Mouse (Mus musculus): ENCODE data around the gene Rabac1. TPM values are rescaled to one million over a fixed set of nuclear protein-coding genes. Genes with fewer than 3 reads are reported as not detected.
A peak's percentile ranks its signal among the peaks of the same experiment; 100 is the strongest.

The Rabac1 gene
- polyA plus RNA-seq, 1 experiment from 2014 or later: 157 TPM

GRCm38 (mm10) chr7:24954450-24954849 lies 18.1 kb downstream of the Rabac1 start:
- 2% methylated on average over 30 of the region's 30 CpGs for WGBS (ENCODE audit: insufficient replicate concordance)
- Histone ChIP-seq H3K27me3 (ENCODE audit: control insufficient read depth, insufficient read depth, low read length) (peaks cover 78% of the 10 kb centered on the region), H3K9ac (ENCODE audit: low read depth, low read length) (no peak overlapping the region), H3K4me2 (peak overlapping the region; percentile 60), H3K9me3 (replicated peaks; ENCODE audit: control insufficient read depth, low read length) (no peaks in the 10 kb centered on the region; the same call in 1 of the 2 replicates), H3K4me3 (ENCODE audit: low read depth, low read length) (peak overlapping the region; percentile 37), H3K4me1 (ENCODE audit: control insufficient read depth, insufficient read depth, low read length) (peaks cover 4% of the 10 kb centered on the region), H3K36me3 (ENCODE audit: control insufficient read depth, insufficient read depth, low read length) (no peaks in the 10 kb centered on the region), H3K27ac (ENCODE audit: low read depth, low read length) (no peak overlapping the region)
- no peak; the same call in 1 of the 2 replicates for ATAC-seq (replicated peaks; ENCODE audit: insufficient number of reproducible peaks, low FRiP score, low TSS enrichment)

- Histone ChIP-seq H3K4me3 (ENCODE audit: low read depth, low read length) (peak overlapping the region; percentile 37), H3K27ac (ENCODE audit: low read depth, low read length) (no peak overlapping the region), H3K4me2 (peak overlapping the region; percentile 60), H3K9ac (ENCODE audit: low read depth, low read length) (no peak overlapping the region), H3K4me1 (ENCODE audit: control insufficient read depth, insufficient read depth, low read length) (peaks cover 4% of the 10 kb centered on the region), H3K9me3 (replicated peaks; ENCODE audit: control insufficient read depth, low read length) (no peaks in the 10 kb centered on the region; the same call in 1 of the 2 replicates), H3K27me3 (ENCODE audit: control insufficient read depth, insufficient read depth, low read length) (peaks cover 83% of the 10 kb centered on the region), H3K36me3 (ENCODE audit: control insufficient read depth, insufficient read depth, low read length) (no peaks in the 10 kb centered on the region)
- ATAC-seq (replicated peaks; ENCODE audit: insufficient number of reproducible peaks, low FRiP score, low TSS enrichment): no peak
- 2% methylated on average over 23 of the region's 24 CpGs for WGBS (ENCODE audit: insufficient replicate concordance)
These were observed 18.6 kb downstream of the Rabac1 start for GRCm38 (mm10) chr7:24953966-24954365.

GRCm38 (mm10) chr7:24949958-24950623 lies 22.5 kb downstream of the Rabac1 start:
- WGBS (ENCODE audit: insufficient replicate concordance): 1% methylated on average over 8 of the region's 8 CpGs
- peak; percentile 26; the same call in 1 of the 2 replicates for ATAC-seq (replicated peaks; ENCODE audit: insufficient number of reproducible peaks, low FRiP score, low TSS enrichment)
- Histone ChIP-seq H3K27me3 (ENCODE audit: control insufficient read depth, insufficient read depth, low read length) (peaks cover 99% of the 10 kb centered on the region), H3K4me3 (ENCODE audit: low read depth, low read length) (no peak overlapping the region), H3K9me3 (replicated peaks; ENCODE audit: control insufficient read depth, low read length) (no peaks in the 10 kb centered on the region), H3K4me2 (no peak overlapping the region), H3K36me3 (ENCODE audit: control insufficient read depth, insufficient read depth, low read length) (no peaks in the 10 kb centered on the region), H3K4me1 (ENCODE audit: control insufficient read depth, insufficient read depth, low read length) (peaks cover 4% of the 10 kb centered on the region), H3K27ac (ENCODE audit: low read depth, low read length) (no peak overlapping the region), H3K9ac (ENCODE audit: low read depth, low read length) (no peak overlapping the region)

DNA sequence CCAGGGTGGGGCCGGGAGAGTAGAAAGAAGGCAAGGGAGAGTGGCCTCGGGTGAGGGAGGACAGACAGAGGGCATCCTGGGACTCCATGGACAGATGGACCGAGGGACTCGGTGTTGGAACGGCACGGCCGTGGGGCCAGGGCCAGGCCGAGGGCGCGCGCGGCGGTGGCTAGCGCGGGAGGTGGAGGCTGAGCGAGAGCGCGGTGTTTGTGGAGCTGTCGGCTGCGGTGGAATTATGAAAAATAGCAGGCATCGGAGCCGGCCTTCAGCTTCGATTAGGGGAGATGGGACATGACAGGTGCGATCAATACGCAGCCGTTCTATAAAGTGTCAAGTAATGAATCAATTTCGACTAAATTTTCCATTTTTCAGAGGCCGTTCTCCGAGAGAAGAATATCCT lies 23.8 kb downstream of the Rabac1 start:
- 6% methylated on average over 29 of the region's 29 CpGs for WGBS (ENCODE audit: insufficient replicate concordance)
- Histone ChIP-seq H3K9me3 (replicated peaks; ENCODE audit: control insufficient read depth, low read length) (no peaks in the 10 kb centered on the region), H3K27me3 (ENCODE audit: control insufficient read depth, insufficient read depth, low read length) (peaks cover 99% of the 10 kb centered on the region)

GRCm38 (mm10) chr7:24947316-24948048 lies 25.1 kb downstream of the Rabac1 start:
- Histone ChIP-seq H3K4me1 (ENCODE audit: control insufficient read depth, insufficient read depth, low read length) (0 out of 2 replicates have a peak, but pooled peaks cover 5% of the 10 kb centered on the region), H3K36me3 (ENCODE audit: control insufficient read depth, insufficient read depth, low read length) (no peaks in the 10 kb centered on the region), H3K4me2 (no peak overlapping the region), H3K9me3 (replicated peaks; ENCODE audit: control insufficient read depth, low read length) (no peaks in the 10 kb centered on the region), H3K27me3 (ENCODE audit: control insufficient read depth, insufficient read depth, low read length) (peaks cover 100% of the 10 kb centered on the region), H3K27ac (ENCODE audit: low read depth, low read length) (no peak overlapping the region), H3K4me3 (ENCODE audit: low read depth, low read length) (no peak overlapping the region), H3K9ac (ENCODE audit: low read depth, low read length) (no peak overlapping the region)
- WGBS (ENCODE audit: insufficient replicate concordance): 4% methylated on average over 7 of the region's 7 CpGs
- ATAC-seq (replicated peaks; ENCODE audit: insufficient number of reproducible peaks, low FRiP score, low TSS enrichment): no peak

More for the DNA sequence above, 23.8 kb downstream of the Rabac1 start:
- H3K4me2 ChIP-seq: no peak overlapping the region
- 0 out of 2 replicates have a peak, but pooled peaks cover 5% of the 10 kb centered on the region for H3K4me1 ChIP-seq (ENCODE audit: control insufficient read depth, insufficient read depth, low read length)
- H3K9ac ChIP-seq (ENCODE audit: low read depth, low read length): no peak overlapping the region
- H3K36me3 ChIP-seq (ENCODE audit: control insufficient read depth, insufficient read depth, low read length): no peaks in the 10 kb centered on the region
- ATAC-seq (replicated peaks; ENCODE audit: insufficient number of reproducible peaks, low FRiP score, low TSS enrichment): no peak
- H3K27ac ChIP-seq (ENCODE audit: low read depth, low read length): no peak overlapping the region
- no peak overlapping the region for H3K4me3 ChIP-seq (ENCODE audit: low read depth, low read length)

DNA sequence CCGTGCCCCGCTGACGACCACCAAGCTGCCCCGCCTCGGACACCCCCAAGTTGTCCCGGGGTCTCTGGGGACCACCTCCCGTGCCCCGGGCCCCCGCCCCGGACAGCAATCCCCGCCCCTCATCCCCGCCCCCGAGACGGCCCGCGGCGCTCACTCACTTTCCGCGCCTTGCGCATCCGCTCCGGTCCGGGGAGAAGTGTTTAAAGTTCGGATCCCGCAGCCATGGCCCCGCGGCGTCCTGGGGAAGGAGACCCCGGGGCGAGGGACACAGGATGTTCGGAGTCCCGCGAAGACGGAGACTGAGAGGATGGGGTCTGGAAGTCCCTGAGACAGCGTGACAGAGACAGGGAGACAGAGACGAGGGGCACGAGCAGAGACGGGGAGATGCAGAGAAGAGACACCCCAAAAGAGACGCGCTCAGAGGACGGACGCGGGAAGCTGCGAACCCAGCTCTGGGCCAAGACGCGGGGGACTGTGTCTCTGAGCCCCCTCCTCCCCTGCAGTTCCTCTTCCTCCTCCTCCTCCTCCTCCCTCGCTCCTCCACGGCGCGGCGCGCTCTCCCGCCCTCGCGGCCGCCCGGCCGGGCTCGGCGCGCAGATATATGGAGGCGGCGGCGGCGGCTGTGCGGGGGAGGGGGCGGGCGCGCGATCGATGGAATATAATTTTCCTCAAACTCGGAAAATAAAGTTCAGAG lies 28.1 kb downstream of the Rabac1 start, which contains the start of gene Gm4881:
Gene Gm4881 (minus strand): TSS at position 238 of the 694 bp plus-strand sequence.
- H3K9ac ChIP-seq (ENCODE audit: low read depth, low read length): peak within 1 kb of the TSS; percentile 18; the same call in 1 of the 2 replicates
- H3K4me3 ChIP-seq (ENCODE audit: low read depth, low read length): peak within 1 kb of the TSS; percentile 32
- peaks cover 100% of the 10 kb centered on the region for H3K27me3 ChIP-seq (ENCODE audit: control insufficient read depth, insufficient read depth, low read length)
- peak within 1 kb of the TSS; percentile 60 for H3K4me2 ChIP-seq
- H3K9me3 ChIP-seq (replicated peaks; ENCODE audit: control insufficient read depth, low read length): no peaks in the 10 kb centered on the region
- no peaks in the 10 kb centered on the region for H3K36me3 ChIP-seq (ENCODE audit: control insufficient read depth, insufficient read depth, low read length)
- no peak within 1 kb of the TSS for H3K27ac ChIP-seq (ENCODE audit: low read depth, low read length)
- WGBS (ENCODE audit: insufficient replicate concordance): under 1% methylated on average over 57 of the region's 72 CpGs
- ATAC-seq (replicated peaks; ENCODE audit: insufficient number of reproducible peaks, low FRiP score, low TSS enrichment): no peak
- 0 out of 2 replicates have a peak, but pooled peaks cover 5% of the 10 kb centered on the region for H3K4me1 ChIP-seq (ENCODE audit: control insufficient read depth, insufficient read depth, low read length)

DNA sequence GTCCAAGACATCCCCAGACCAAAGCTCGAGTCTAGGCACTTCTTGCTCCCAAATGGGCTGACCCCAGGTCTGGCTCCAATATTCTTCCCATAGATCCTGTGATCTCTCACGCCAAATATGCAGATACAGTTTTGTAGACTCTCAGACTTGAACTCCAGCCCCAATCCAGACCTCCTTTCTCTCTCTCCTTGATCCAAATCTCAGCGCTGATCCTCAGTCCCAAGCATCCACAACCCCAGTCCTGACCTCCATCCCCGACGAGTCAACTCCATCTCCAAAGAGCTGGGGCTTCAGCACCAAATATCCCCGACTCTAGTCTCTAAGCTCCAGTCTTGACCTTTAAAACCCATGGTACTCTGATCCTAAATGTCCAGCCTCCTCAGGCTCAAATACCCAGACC lies 28.9 kb downstream of the Rabac1 start:
- Histone ChIP-seq H3K4me1 (ENCODE audit: control insufficient read depth, insufficient read depth, low read length) (0 out of 2 replicates have a peak, but pooled peaks cover 5% of the 10 kb centered on the region), H3K4me3 (ENCODE audit: low read depth, low read length) (no peak overlapping the region), H3K9ac (ENCODE audit: low read depth, low read length) (no peak overlapping the region), H3K27ac (ENCODE audit: low read depth, low read length) (no peak overlapping the region), H3K36me3 (ENCODE audit: control insufficient read depth, insufficient read depth, low read length) (no peaks in the 10 kb centered on the region), H3K4me2 (no peak overlapping the region), H3K27me3 (ENCODE audit: control insufficient read depth, insufficient read depth, low read length) (peaks cover 100% of the 10 kb centered on the region), H3K9me3 (replicated peaks; ENCODE audit: control insufficient read depth, low read length) (no peaks in the 10 kb centered on the region)
- no peak for ATAC-seq (replicated peaks; ENCODE audit: insufficient number of reproducible peaks, low FRiP score, low TSS enrichment)
- WGBS (ENCODE audit: insufficient replicate concordance): 9% methylated on average over 6 of the region's 6 CpGs

DNA sequence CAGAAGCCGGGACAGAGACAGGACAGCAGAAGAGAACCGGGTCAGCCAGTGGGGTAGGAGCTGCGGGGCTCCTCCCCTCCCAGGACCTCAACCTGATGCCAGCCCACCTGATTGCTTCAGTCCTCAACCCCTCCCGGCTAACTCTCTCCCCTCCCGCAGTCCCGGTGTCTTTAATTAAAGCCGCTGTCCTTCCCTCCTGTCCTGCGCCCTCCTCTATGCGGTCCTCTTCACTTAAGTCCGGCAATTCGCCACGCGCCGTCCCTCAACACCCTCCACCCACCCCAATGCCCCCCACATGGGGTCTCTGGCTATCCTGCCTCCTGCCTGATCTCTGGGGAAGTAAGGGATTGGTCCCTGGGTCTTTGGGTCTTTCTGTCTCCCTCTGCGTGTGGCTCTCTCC lies 40.9 kb downstream of the Rabac1 start:
- no peak overlapping the region for H3K4me3 ChIP-seq (ENCODE audit: low read depth, low read length)

More for the DNA sequence above, 40.9 kb downstream of the Rabac1 start:
- no peak overlapping the region for H3K27ac ChIP-seq (ENCODE audit: low read depth, low read length)
- H3K4me1 ChIP-seq (ENCODE audit: control insufficient read depth, insufficient read depth, low read length): peaks cover 6% of the 10 kb centered on the region; the same call in 1 of the 2 replicates
- no peaks in the 10 kb centered on the region for H3K9me3 ChIP-seq (replicated peaks; ENCODE audit: control insufficient read depth, low read length)
- H3K4me2 ChIP-seq: no peak overlapping the region
- no peak for ATAC-seq (replicated peaks; ENCODE audit: insufficient number of reproducible peaks, low FRiP score, low TSS enrichment)
- H3K9ac ChIP-seq (ENCODE audit: low read depth, low read length): no peak overlapping the region
- H3K27me3 ChIP-seq (ENCODE audit: control insufficient read depth, insufficient read depth, low read length): peaks cover 85% of the 10 kb centered on the region
- H3K36me3 ChIP-seq (ENCODE audit: control insufficient read depth, insufficient read depth, low read length): 0 out of 2 replicates have a peak, but pooled peaks cover 5% of the 10 kb centered on the region
- 2% methylated on average over 15 of the region's 15 CpGs for WGBS (ENCODE audit: insufficient replicate concordance)
